In genomic region chr2:77379332-77379731, GRCm38 (mm10) we compare ENCODE assay signal across 17 mouse cellular contexts.
"Had no signal": no experiment of that assay in that cellular context is flagged by ENCODE, and none has a peak within 500 bp of the region (broad histone marks: within the 10 kb centered on the region; RNA-seq: fewer than 3 reads in every experiment).

No protein-coding gene starts in this region.

- H3K27me3 ChIP-seq: lung, embryonic 15.5 days; megakaryocyte, embryonic 14.5 days; midbrain, embryonic 13.5 days; midbrain, embryonic 15.5 days; neural tube, embryonic 12.5 days; stomach, embryonic 15.5 days had no signal

- H3K27ac ChIP-seq: lung, embryonic 15.5 days; macrophage; midbrain, embryonic 13.5 days; midbrain, embryonic 15.5 days; neural tube, embryonic 12.5 days; stomach, embryonic 15.5 days; stomach, postnatal 0 days had no signal

- H3K4me3 ChIP-seq: lung, embryonic 15.5 days; megakaryocyte, embryonic 14.5 days; midbrain, embryonic 13.5 days; midbrain, embryonic 15.5 days; neural tube, embryonic 12.5 days; stomach, embryonic 15.5 days had no signal

- H3K9ac ChIP-seq: lung, embryonic 15.5 days; midbrain, embryonic 13.5 days; midbrain, embryonic 15.5 days; neural tube, embryonic 12.5 days; stomach, embryonic 15.5 days had no signal

- H3K4me2 ChIP-seq: lung, embryonic 15.5 days; midbrain, embryonic 11.5 days; midbrain, embryonic 13.5 days; midbrain, embryonic 15.5 days; neural tube, embryonic 12.5 days; stomach, embryonic 15.5 days had no signal

- ATAC-seq: lung, postnatal 0 days; midbrain, embryonic 13.5 days; midbrain, embryonic 15.5 days had no signal

- DNase-seq: lung, adult 2 months; lung, postnatal 14 days; lung, postnatal 36 days; right cerebral cortex, postnatal 14 days; thymus, adult 2 months; thymus, postnatal 25 days; thymus, postnatal 4 days had no signal

- H3K36me3 ChIP-seq: lung, embryonic 15.5 days; midbrain, embryonic 13.5 days; midbrain, embryonic 15.5 days; neural tube, embryonic 12.5 days; stomach, embryonic 15.5 days had no signal

- H3K9me3 ChIP-seq: lung, embryonic 15.5 days; midbrain, embryonic 15.5 days; neural tube, embryonic 12.5 days; stomach, embryonic 15.5 days had no signal

- H3K4me1 ChIP-seq: lung, embryonic 15.5 days; megakaryocyte, embryonic 14.5 days; midbrain, embryonic 13.5 days; neural tube, embryonic 12.5 days; stomach, embryonic 15.5 days had no signal
